Mouse (Mus musculus) midbrain, embryonic 10.5 days (tissue): ENCODE measurements around the gene Tbcel. TPM values are rescaled to one million over a fixed set of nuclear protein-coding genes. Genes with fewer than 3 reads are reported as not detected.
A peak's percentile ranks its signal among the peaks of the same experiment; 100 is the strongest.

Experiments
- DNase-seq: peaks from one replicate; pipeline ENCODE4 v3.0.0-alpha.2; 2017; ENCODE audit warnings: low spot score
- H3K27ac ChIP-seq: fragments of 300-500 bp; sonication (generic); replicated peaks from 2 replicates; pipeline ENCODE4 v1.5.1; 2016; ENCODE audit warnings: mild to moderate bottlenecking
- H3K27me3 ChIP-seq: fragments of 300-500 bp; sonication (generic); 2 replicates; pipeline ENCODE4 v1.6.1; 2016; ENCODE audit warnings: low read depth, mild to moderate bottlenecking; ENCODE audit not compliant: poor library complexity, severe bottlenecking
- H3K36me3 ChIP-seq: fragments of 300-500 bp; sonication (generic); 2 replicates; pipeline ENCODE4 v1.6.1; 2016; ENCODE audit warnings: mild to moderate bottlenecking, moderate library complexity
- H3K4me1 ChIP-seq: fragments of 300-500 bp; sonication (generic); 2 replicates; pipeline ENCODE4 v1.6.1; 2016
- H3K4me3 ChIP-seq: fragments of 300-500 bp; sonication (generic); 2 replicates; pipeline ENCODE4 v1.5.1; 2016; ENCODE audit warnings: mild to moderate bottlenecking, moderate library complexity
- H3K9me3 ChIP-seq: fragments of 300-500 bp; sonication (generic); replicated peaks from 2 replicates; pipeline ENCODE4 v1.6.1; 2016; ENCODE audit warnings: mild to moderate bottlenecking
- WGBS: fragments of 180-500 bp; shearing (Covaris S2); methylation state at CpG from one replicate; pipeline ENCODE4 v1.1.7; 2016; 5-methylcytosine and 5-hydroxymethylcytosine counted together
- polyA plus RNA-seq: library from polyadenylated mRNA; unstranded; fragments of >200 nt; fragmentation: Nextera tagmentation; extraction: Ambion mirVana; gene quantifications from 2 replicates; pipeline ENCODE4 v1.2.1, GENCODE M21; 2016

Tbcel gene
- polyA plus RNA-seq: 3.4 and 3.7 TPM in 2 replicates

DNA sequence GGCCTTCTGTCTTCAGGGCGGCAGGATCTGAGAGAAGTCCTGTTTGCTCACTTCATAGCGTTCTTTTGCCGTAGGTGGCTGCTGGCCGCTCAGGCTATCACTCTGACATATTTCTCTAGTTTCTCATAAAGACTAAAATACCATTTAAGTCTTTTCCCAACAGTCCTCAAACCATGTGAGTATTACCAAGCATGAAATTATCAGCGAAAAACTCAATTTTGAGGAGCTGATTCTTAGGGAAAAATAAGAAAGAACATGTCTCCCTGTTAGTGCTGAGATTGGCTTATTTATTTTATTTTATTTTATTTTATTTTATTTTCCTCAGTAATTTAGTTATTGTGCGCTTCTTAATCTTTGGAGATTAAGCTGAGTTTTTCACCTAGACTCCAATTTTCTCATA lies at the start of gene Tbcel:
Tbcel (minus strand) TSS at position 101 of the 400 bp plus-strand sequence.
- no peak for DNase-seq
- Histone ChIP-seq H3K36me3 (no peaks in the 10 kb centered on the region), H3K4me3 (no peak within 1 kb of the TSS), H3K27ac (no peak within 1 kb of the TSS), H3K9me3 (no peaks in the 10 kb centered on the region), H3K27me3 (no peaks in the 10 kb centered on the region), H3K4me1 (peaks cover 7% of the 10 kb centered on the region; the same call in 1 of the 2 replicates)
- whole genome bisulfite sequencing: 94% methylated on average over 6 of the region's 6 CpGs

DNA sequence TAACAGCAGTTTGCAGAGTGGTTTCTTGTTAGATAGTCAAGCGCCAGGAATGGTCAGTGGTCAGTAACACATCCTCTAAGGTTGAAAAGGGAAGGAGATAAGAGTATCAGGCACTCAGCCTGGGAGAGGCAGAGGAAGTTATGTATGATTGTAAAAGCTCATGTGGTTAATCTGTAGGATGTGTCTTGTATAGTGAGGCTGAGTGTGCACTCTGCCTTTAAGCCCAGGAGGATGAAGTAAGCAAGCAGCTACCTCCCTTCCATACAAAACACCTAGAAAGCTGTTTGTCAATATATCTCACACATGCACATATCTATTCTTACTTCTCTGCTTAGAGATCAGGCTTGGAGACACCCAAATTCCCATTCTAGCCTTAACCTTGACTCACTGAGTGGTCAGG lies 47.6 kb upstream of the Tbcel start:
- no peak for DNase-seq
- H3K27ac ChIP-seq: no peak overlapping the region
- WGBS: 79% methylated on average over 1 of the region's 1 CpGs
- H3K4me1 ChIP-seq: peaks cover under 1% of the 10 kb centered on the region
- no peak overlapping the region for H3K4me3 ChIP-seq
- 0 out of 2 replicates have a peak, but pooled peaks cover 4% of the 10 kb centered on the region for H3K27me3 ChIP-seq
- H3K36me3 ChIP-seq: no peaks in the 10 kb centered on the region
- 0 out of 2 replicates have a peak, but pooled peaks cover 3% of the 10 kb centered on the region for H3K9me3 ChIP-seq

DNA sequence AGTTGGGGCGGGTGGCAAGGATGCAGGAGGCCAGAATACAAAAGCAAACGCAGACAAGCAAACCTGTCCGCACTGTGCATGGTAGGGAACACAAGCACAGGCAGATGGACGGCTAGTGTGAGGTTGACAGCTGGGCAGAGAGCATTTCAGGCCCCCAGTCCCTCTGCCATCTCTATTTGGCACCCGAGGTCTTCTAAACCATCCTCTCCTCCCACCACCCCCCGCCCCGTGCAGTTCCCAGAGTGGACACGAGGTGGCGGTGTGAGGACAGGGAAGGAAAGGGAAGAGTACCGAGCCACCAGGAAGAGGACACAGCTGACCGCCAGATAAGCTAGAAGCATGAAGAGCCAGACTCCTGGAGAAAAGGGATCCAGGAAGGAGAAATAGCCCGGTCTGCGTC lies 42.5 kb upstream of the Tbcel start:
- WGBS: 21% methylated on average over 13 of the region's 13 CpGs
- Histone ChIP-seq H3K27me3 (0 out of 2 replicates have a peak, but pooled peaks cover 4% of the 10 kb centered on the region), H3K27ac (no peak overlapping the region), H3K4me1 (peaks cover 6% of the 10 kb centered on the region), H3K4me3 (no peak overlapping the region), H3K9me3 (no peaks in the 10 kb centered on the region), H3K36me3 (no peaks in the 10 kb centered on the region)
- peak; percentile 86 for DNase-seq

DNA sequence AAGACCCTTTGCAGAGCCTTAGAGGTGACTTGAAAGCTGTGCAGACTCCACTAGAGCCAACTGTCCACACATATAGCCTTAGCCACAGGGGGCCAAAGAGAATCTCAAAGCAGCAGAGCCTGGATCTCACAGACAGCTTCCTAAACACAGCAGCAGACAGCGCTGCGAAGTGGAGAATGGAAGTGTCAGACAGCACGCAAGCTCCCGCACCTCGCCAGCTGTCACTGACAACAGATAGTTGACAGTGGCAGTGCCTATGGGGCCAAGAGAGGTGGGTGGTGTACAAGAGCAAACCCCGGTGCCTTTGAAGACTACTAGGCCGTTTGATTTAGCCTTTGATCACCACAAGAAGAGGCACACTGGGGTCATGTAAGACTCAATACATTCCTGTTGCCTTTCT lies 41.4 kb upstream of the Tbcel start:
- Histone ChIP-seq H3K27ac (no peak overlapping the region), H3K27me3 (0 out of 2 replicates have a peak, but pooled peaks cover 4% of the 10 kb centered on the region), H3K36me3 (no peaks in the 10 kb centered on the region), H3K4me3 (no peak overlapping the region), H3K4me1 (peaks cover 6% of the 10 kb centered on the region), H3K9me3 (no peaks in the 10 kb centered on the region)
- DNase-seq: no peak
- WGBS: 72% methylated on average over 7 of the region's 7 CpGs

DNA sequence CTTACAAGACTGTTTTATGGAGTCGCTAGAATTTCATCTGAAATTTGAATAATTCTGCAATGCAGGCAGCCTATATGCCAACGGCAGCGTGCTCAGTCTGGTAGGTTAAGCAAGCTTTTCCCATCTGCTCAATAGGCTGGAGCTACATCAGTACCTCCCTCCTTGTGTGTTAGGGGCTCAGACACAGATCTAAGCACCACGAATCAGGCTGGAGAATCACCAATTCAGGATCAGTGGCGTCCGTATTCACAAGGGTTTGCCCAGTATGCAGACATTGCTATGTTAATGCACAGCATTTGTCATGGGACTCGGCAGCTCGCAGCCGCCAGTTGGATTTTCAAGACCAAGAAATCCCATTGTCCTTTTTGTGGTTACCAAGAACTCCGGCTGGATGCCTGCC lies 36.9 kb upstream of the Tbcel start:
- WGBS: 75% methylated on average over 10 of the region's 10 CpGs
- Histone ChIP-seq H3K27ac (no peak overlapping the region), H3K27me3 (no peaks in the 10 kb centered on the region), H3K9me3 (no peaks in the 10 kb centered on the region), H3K4me3 (no peak overlapping the region), H3K36me3 (no peaks in the 10 kb centered on the region), H3K4me1 (peaks cover 5% of the 10 kb centered on the region)
- no peak for DNase-seq

DNA sequence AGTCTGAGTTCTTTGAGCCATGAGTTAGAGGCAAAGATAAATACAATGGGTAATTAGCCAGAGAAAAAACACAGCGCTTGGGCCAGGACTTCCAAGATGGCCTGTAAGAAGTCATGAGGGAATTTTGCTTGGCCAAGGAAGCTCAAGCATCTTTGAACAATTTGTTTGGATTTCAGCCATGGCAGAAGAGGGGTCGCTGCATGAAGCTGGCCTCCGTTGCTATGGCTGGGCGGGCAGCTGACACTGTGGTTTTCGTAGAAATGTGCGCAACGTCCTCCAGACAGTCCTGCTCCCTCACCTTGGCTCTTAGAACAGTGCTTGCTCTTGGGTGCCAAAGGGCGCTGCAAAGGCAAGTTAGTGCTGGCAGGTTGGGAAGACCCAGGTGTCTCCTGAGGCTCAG lies 25.9 kb upstream of the Tbcel start:
- Histone ChIP-seq H3K4me3 (no peak overlapping the region), H3K9me3 (no peaks in the 10 kb centered on the region), H3K27me3 (no peaks in the 10 kb centered on the region; the same call in 1 of the 2 replicates), H3K36me3 (no peaks in the 10 kb centered on the region), H3K4me1 (peaks cover 29% of the 10 kb centered on the region), H3K27ac (peak overlapping the region; percentile 33; the same call in 1 of the 2 replicates)
- 79% methylated on average over 8 of the region's 8 CpGs for WGBS
- no peak for DNase-seq

DNA sequence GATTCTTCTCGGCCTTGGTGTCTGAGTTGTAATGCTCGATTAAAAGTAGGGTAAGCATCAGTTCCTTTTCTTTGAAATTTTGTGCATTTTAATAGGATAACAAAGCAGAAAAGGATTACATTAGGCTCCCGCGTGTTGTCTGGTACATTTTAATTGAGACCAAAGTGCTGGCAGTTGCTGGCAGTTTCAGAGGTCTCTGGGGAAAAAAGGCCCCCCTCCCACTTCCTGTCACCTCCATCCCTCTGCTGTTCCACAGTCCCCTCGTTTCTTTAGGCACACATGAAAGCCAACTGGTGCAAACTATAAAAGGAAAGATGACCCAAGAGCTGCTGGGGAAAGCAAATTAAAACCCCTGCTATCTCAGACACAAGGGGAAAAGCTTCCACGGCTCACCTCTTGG lies 25.4 kb upstream of the Tbcel start:
- 15% methylated on average over 6 of the region's 6 CpGs for WGBS
- H3K27me3 ChIP-seq: no peaks in the 10 kb centered on the region; the same call in 1 of the 2 replicates
- H3K4me1 ChIP-seq: peaks cover 29% of the 10 kb centered on the region
- no peak overlapping the region for H3K4me3 ChIP-seq
- no peak for DNase-seq
- H3K36me3 ChIP-seq: no peaks in the 10 kb centered on the region
- H3K9me3 ChIP-seq: no peaks in the 10 kb centered on the region
- 0 out of 2 replicates have a peak overlapping the region, but pooled peaks have one; percentile 33 for H3K27ac ChIP-seq

DNA sequence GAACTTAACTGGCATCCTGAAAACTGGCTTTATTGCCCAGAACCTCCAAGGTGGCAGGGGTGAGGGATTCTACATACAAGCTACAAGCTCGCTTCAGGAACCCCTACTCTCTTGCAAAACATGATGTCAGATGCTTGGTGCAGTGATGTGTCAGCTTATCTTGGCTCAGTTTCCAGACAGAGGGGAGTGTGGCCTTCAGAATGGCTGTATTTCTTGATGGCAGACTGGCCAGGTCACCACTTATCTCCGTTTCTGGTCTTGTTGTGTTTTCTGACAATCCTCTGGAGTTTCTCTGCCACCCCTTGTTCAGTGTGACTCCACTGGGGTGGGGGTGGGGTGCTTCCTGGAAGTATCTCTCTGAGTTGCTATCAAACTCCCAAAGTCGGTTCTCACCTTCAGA lies 24.3 kb upstream of the Tbcel start:
- H3K36me3 ChIP-seq: no peaks in the 10 kb centered on the region
- H3K9me3 ChIP-seq: no peaks in the 10 kb centered on the region
- WGBS: 57% methylated on average over 3 of the region's 3 CpGs
- peak overlapping the region; percentile 13; the same call in 1 of the 2 replicates for H3K27ac ChIP-seq
- no peaks in the 10 kb centered on the region; the same call in 1 of the 2 replicates for H3K27me3 ChIP-seq
- H3K4me1 ChIP-seq: peaks cover 29% of the 10 kb centered on the region
- H3K4me3 ChIP-seq: no peak overlapping the region
- no peak for DNase-seq

DNA sequence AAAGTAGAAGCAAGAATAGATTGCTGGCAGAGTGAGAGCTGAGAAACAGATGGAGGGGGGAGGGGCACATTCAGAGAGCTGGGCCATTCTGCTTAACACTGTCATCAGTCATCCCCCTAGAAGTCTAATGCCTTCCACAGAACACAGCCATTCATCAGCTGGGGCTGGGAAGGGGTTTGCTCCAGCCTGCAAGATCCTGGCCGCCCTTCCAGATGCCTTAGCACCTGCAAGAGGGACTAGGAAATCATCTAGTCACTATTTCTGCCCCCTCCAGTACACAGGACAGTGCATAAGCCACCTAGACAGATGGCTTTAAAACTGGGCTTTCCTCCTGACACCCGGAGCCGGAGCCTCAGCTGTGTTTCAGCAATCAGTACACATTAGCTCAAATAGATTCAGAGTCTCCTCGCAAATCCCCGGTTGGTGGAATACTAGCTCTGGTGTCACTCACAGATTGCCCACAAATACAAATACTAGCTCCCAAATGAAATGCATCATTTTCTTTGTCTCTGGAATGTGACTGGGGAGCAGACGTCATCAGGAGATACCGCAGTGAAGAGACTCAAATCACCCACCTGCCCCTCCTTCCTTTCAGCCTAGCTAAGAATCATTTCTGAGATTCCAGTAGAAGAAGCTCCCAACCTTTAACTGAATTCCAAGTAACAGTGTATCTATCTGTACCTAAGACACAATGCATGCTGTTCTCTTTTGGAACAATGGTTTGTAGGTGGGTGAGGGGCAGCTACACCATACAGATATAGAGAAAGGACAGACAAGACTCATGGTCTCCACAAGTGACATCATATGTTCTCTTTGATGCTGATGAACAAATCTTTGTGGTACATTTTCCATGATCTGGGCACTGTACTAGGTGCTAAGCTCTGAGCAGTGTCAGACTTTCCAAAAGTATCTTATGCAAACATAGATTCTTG lies 22.9 kb upstream of the Tbcel start:
- Histone ChIP-seq H3K36me3 (no peaks in the 10 kb centered on the region), H3K4me3 (no peak overlapping the region), H3K27me3 (no peaks in the 10 kb centered on the region; the same call in 1 of the 2 replicates), H3K4me1 (peaks cover 29% of the 10 kb centered on the region), H3K27ac (peak overlapping the region; percentile 46; the same call in 1 of the 2 replicates), H3K9me3 (no peaks in the 10 kb centered on the region)
- WGBS: 79% methylated on average over 7 of the region's 7 CpGs
- DNase-seq: no peak

DNA sequence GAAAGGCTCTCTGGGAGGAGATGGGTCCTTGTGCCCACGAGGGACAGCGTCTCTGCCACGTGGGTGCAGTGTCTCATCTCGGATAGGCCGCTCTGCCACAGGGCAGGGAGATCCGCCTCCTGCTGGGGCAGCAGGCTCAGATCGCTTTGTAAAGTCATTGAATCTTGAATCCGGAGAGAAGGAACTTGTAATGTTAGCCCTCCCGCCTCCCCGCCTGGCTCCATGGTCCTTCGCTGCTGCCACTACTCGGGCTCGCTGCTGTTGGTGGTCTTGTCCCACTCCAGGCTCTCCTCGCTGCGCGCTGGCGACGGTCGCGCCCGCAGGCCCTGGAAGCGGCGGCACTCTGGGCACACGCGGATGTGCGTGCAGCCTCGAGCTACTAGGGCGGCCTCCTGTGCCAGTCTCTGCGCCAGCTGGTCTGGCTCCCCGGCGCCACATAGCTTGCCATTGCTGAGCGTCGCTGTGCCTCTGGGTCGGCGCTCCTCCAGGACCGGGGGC lies 13.0 kb upstream of the Tbcel start:
- Histone ChIP-seq H3K4me3 (peak overlapping the region; percentile 58), H3K9me3 (no peaks in the 10 kb centered on the region), H3K27ac (peak overlapping the region; percentile 79), H3K27me3 (peaks cover 42% of the 10 kb centered on the region), H3K4me1 (peaks cover 16% of the 10 kb centered on the region), H3K36me3 (no peaks in the 10 kb centered on the region)
- 7% methylated on average over 36 of the region's 36 CpGs for WGBS
- peak; percentile 51 for DNase-seq

DNA sequence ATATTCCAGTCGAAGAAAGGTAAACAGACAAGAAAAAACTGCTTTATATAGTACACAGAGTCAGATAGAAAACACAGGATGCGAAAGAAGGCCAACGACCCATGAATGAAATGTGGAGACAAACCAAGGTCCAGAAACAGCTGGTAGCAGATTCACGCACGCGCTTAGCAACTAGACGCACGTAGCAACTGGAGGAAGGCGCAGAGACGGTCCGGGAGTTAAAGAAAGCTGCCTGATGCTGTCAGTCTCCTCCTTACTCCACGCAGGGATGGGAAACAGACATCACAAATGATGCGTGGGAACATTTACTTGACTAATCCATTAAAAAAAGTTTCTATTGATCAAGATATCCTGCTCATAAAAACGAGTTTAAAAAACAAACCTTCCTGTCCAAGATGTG lies 10.6 kb upstream of the Tbcel start:
- Histone ChIP-seq H3K27ac (no peak overlapping the region), H3K4me1 (peaks cover 22% of the 10 kb centered on the region), H3K27me3 (peaks cover 40% of the 10 kb centered on the region), H3K4me3 (no peak overlapping the region), H3K36me3 (no peaks in the 10 kb centered on the region), H3K9me3 (no peaks in the 10 kb centered on the region)
- DNase-seq: no peak
- 78% methylated on average over 14 of the region's 14 CpGs for WGBS

DNA sequence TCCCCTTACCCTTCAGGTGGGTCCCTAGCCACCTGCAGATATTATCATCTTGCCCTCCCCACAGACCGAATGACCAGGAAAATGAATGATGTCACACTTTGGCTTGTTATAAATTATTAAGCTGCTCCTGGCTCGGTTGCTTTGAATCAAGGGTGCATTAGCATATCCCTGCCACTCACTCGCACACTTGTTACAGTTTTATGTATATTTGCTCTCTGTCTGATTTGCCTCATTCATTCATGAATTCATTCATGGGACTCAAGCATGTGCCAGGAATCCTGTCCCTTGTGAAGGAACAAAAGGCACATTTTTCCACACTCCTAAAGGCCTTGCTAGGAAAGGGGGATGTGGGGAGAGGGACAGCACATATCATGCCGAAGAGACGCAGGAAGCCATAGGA lies 5.5 kb upstream of the Tbcel start:
- 86% methylated on average over 5 of the region's 5 CpGs for WGBS
- H3K9me3 ChIP-seq: no peaks in the 10 kb centered on the region
- no peaks in the 10 kb centered on the region for H3K27me3 ChIP-seq
- no peaks in the 10 kb centered on the region for H3K36me3 ChIP-seq
- no peak for DNase-seq
- H3K4me3 ChIP-seq: no peak overlapping the region
- peaks cover 11% of the 10 kb centered on the region; the same call in 1 of the 2 replicates for H3K4me1 ChIP-seq
- no peak overlapping the region for H3K27ac ChIP-seq

DNA sequence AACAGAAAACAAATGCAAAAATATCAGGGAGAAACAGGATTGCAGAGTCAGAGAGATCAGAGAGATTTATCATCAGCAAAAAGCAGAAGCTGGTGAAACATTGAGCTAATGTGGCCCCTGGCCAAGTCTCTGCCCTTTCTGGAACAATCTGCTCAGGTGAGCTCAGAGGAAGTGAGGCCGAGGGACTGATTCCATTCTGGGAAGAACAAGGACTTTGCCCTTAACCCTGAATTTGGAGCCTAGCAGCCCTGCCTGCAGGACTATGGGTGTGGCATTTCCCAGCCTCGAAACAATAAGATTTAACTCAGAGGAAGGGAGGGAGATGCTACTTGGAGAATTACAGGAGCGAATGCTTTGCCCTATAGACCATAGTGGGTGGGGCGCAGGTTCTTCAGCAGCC lies 4.7 kb upstream of the Tbcel start:
- Histone ChIP-seq H3K36me3 (no peaks in the 10 kb centered on the region), H3K27me3 (no peaks in the 10 kb centered on the region), H3K9me3 (no peaks in the 10 kb centered on the region), H3K27ac (no peak overlapping the region), H3K4me3 (no peak overlapping the region), H3K4me1 (peaks cover 6% of the 10 kb centered on the region; the same call in 1 of the 2 replicates)
- WGBS: 81% methylated on average over 4 of the region's 4 CpGs
- no peak for DNase-seq
